Mouse (Mus musculus): Measurements from ENCODE around the gene Adcy2. TPM values are rescaled to one million over a fixed set of nuclear protein-coding genes. Genes with fewer than 3 reads are reported as not detected.

The Adcy2 gene
- not detected in 4 replicates for total RNA-seq (2023)

GRCm38 (mm10) chr13:68998918-68999801 lies at the start of gene Adcy2:
Gene Adcy2 (minus strand): TSS chr13:68999541.

GRCm38 (mm10) chr13:68597199-68597598 lies 402.1 kb downstream of the Adcy2 start, which contains the start of gene 1700001L19Rik:
Gene 1700001L19Rik (plus strand): TSS chr13:68597421.

GRCm38 (mm10) chr13:68581747-68582516 lies 417.4 kb downstream of the Adcy2 start, which contains the start of the genes Mtrr and Fastkd3:
Gene Mtrr (minus strand): TSS chr13:68582149.
Gene Fastkd3 (plus strand): TSS chr13:68582234.

